Mouse (Mus musculus) thymus, adult 2 months (tissue): ENCODE results near the gene Mrnip.

Experiments
- CTCF ChIP-seq: fragments of 200-500 bp; IDR thresholded peaks from 2 replicates; pipeline ENCODE4 v1.5.1; 2012; ENCODE audit warnings: mild to moderate bottlenecking, control low read depth, low read length, moderate library complexity, borderline replicate concordance; ENCODE audit not compliant: control insufficient read depth, poor library complexity, insufficient read depth; ENCODE audit errors: extremely low read depth
- POLR2A ChIP-seq: fragments of 200-500 bp; IDR thresholded peaks from 2 replicates; pipeline ENCODE4 v1.6.1; 2012; ENCODE audit warnings: mild to moderate bottlenecking, low read length, control low read depth, moderate library complexity; ENCODE audit not compliant: control insufficient read depth, poor library complexity, insufficient read depth; ENCODE audit errors: extremely low read depth

DNA sequence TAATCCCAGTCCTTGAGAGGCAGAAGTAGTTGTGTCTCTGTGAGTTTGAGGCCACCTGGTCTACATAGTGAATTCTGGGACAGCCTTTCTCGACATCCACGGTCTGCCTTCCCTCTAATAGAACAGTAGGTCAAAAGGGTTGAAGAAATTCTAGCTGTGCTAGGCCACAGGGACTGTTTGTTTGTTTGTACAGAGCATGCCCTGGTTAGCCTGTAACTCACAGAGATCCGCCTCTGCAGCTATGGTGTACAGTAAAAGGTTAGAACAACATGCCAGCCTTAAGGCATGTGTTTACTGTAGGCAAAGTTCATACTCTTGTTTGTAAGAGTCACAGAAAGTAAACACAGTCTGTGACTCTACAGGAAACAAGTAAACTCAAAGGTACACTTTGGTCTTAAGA is 10.5 kb downstream of the Mrnip start:
- no peak for TF ChIP-seq CTCF
- TF ChIP-seq POLR2A: no peak
